Mouse (Mus musculus) stomach, embryonic 16.5 days (tissue): ENCODE measurements around the gene Atp6v1g2. TPM values are rescaled to one million over a fixed set of nuclear protein-coding genes. Genes with fewer than 3 reads are reported as not detected.

Source experiments
- ATAC-seq: fragments of 200-750 bp; cut with Nextera tagmentation; 2 replicates; pipeline ENCODE4 v1.8.0; 2017; ENCODE audit warnings: moderate number of reproducible peaks, moderate TSS enrichment; ENCODE audit not compliant: insufficient read depth, low FRiP score
- H3K27ac ChIP-seq: fragments of 300-500 bp; sonication (generic); 2 replicates; pipeline ENCODE4 v1.5.1; 2014; ENCODE audit warnings: low read length
- H3K27me3 ChIP-seq: fragments of 300-500 bp; sonication (generic); 2 replicates; pipeline ENCODE4 v1.6.1; 2014; ENCODE audit warnings: low read length, control low read depth, mixed read lengths; ENCODE audit not compliant: control insufficient read depth, insufficient read depth
- H3K36me3 ChIP-seq: fragments of 300-500 bp; sonication (generic); 2 replicates; pipeline ENCODE4 v1.6.1; 2014; ENCODE audit warnings: low read length; ENCODE audit not compliant: control insufficient read depth, insufficient read depth
- H3K4me1 ChIP-seq: fragments of 300-500 bp; sonication (generic); 2 replicates; pipeline ENCODE4 v1.6.1; 2014; ENCODE audit warnings: low read length, control low read depth, mixed read lengths; ENCODE audit not compliant: control insufficient read depth, insufficient read depth
- H3K4me2 ChIP-seq: fragments of 300-500 bp; sonication (generic); 2 replicates; pipeline ENCODE4 v1.6.1; 2014; ENCODE audit warnings: low read depth, low read length, mixed read lengths
- H3K4me3 ChIP-seq: fragments of 300-500 bp; sonication (generic); replicated peaks from 2 replicates; pipeline ENCODE4 v1.5.1; 2014; ENCODE audit warnings: mild to moderate bottlenecking, low read length
- H3K9ac ChIP-seq: fragments of 300-500 bp; sonication (generic); 2 replicates; pipeline ENCODE4 v1.6.1; 2014; ENCODE audit warnings: low read length
- H3K9me3 ChIP-seq: fragments of 300-500 bp; sonication (generic); replicated peaks from 2 replicates; pipeline ENCODE4 v1.6.1; 2016; ENCODE audit warnings: low read length, control low read depth; ENCODE audit not compliant: control insufficient read depth
- WGBS: fragments of 180-500 bp; shearing (Covaris S2); extraction: QIAGEN DNeasy Blood & Tissue Kit; methylation state at CpG from one replicate; pipeline ENCODE4 v1.1.7; 2014; 5-methylcytosine and 5-hydroxymethylcytosine counted together
- polyA plus RNA-seq: library from polyadenylated mRNA; unstranded; fragments of >200 nt; fragmentation: Nextera tagmentation; extraction: Ambion mirVana; gene quantifications from 2 replicates; pipeline ENCODE4 v1.2.1, GENCODE M21; 2015

Atp6v1g2 gene
- 6.0 and 6.8 TPM in 2 replicates for polyA plus RNA-seq

- H3K27ac ChIP-seq: peak within 1 kb of the TSS; percentile 98
- H3K4me3 ChIP-seq: peak within 1 kb of the TSS; percentile 65
- H3K36me3 ChIP-seq: peaks cover 8% of the 10 kb centered on the region; the same call in 1 of the 2 replicates
- 40% methylated on average over 18 of the region's 18 CpGs for WGBS
- H3K4me2 ChIP-seq: peak within 1 kb of the TSS; percentile 65
- peaks cover 33% of the 10 kb centered on the region for H3K4me1 ChIP-seq
- H3K27me3 ChIP-seq: no peaks in the 10 kb centered on the region
- no peaks in the 10 kb centered on the region for H3K9me3 ChIP-seq
- peak; percentile 11 for ATAC-seq
- H3K9ac ChIP-seq: peak within 1 kb of the TSS; percentile 91
Measured at GRCm38 (mm10) chr17:35233114-35233980, at the start of gene Atp6v1g2. Gene Atp6v1g2 (plus strand): TSS chr17:35233660.

- ATAC-seq: peak; percentile 68
- peak overlapping the region; percentile 74 for H3K27ac ChIP-seq
- peak overlapping the region; percentile 47 for H3K9ac ChIP-seq
- peaks cover 4% of the 10 kb centered on the region for H3K4me1 ChIP-seq
- no peaks in the 10 kb centered on the region for H3K27me3 ChIP-seq
- no peaks in the 10 kb centered on the region for H3K36me3 ChIP-seq
- WGBS: 4% methylated on average over 18 of the region's 18 CpGs
- no peaks in the 10 kb centered on the region for H3K9me3 ChIP-seq
- peak overlapping the region; percentile 50 for H3K4me2 ChIP-seq
- H3K4me3 ChIP-seq: peak overlapping the region; percentile 47
Measured at GRCm38 (mm10) chr17:35185639-35186611, 47.5 kb upstream of the Atp6v1g2 start.

- H3K4me2 ChIP-seq: peak overlapping the region; percentile 50
- no peaks in the 10 kb centered on the region for H3K36me3 ChIP-seq
- H3K4me1 ChIP-seq: peaks cover 4% of the 10 kb centered on the region
- ATAC-seq: peak; percentile 49; the same call in 1 of the 2 replicates
- no peaks in the 10 kb centered on the region for H3K27me3 ChIP-seq
- H3K4me3 ChIP-seq: peak overlapping the region; percentile 47
- H3K9me3 ChIP-seq: no peaks in the 10 kb centered on the region
- H3K9ac ChIP-seq: peak overlapping the region; percentile 56
- H3K27ac ChIP-seq: peak overlapping the region; percentile 74
- WGBS: 0% methylated on average over 4 of the region's 4 CpGs
Measured at GRCm38 (mm10) chr17:35186681-35187080, 46.8 kb upstream of the Atp6v1g2 start.

- H3K4me3 ChIP-seq: no peak overlapping the region
- H3K4me2 ChIP-seq: no peak overlapping the region
- H3K36me3 ChIP-seq: no peaks in the 10 kb centered on the region
- ATAC-seq: no peak
- no peaks in the 10 kb centered on the region for H3K9me3 ChIP-seq
- peaks cover 4% of the 10 kb centered on the region for H3K4me1 ChIP-seq
- no peaks in the 10 kb centered on the region for H3K27me3 ChIP-seq
- no peak overlapping the region for H3K27ac ChIP-seq
- no peak overlapping the region for H3K9ac ChIP-seq
- 62% methylated on average over 4 of the region's 4 CpGs for WGBS
Measured at GRCm38 (mm10) chr17:35187345-35187744, 46.1 kb upstream of the Atp6v1g2 start.

- no peaks in the 10 kb centered on the region for H3K27me3 ChIP-seq
- H3K9me3 ChIP-seq: no peaks in the 10 kb centered on the region
- no peak within 1 kb of the TSS for H3K4me3 ChIP-seq
- ATAC-seq: no peak
- H3K4me2 ChIP-seq: no peak within 1 kb of the TSS
- no peaks in the 10 kb centered on the region for H3K36me3 ChIP-seq
- WGBS: 59% methylated on average over 7 of the region's 7 CpGs
- H3K9ac ChIP-seq: no peak within 1 kb of the TSS
- H3K27ac ChIP-seq: peak within 1 kb of the TSS; percentile 12; the same call in 1 of the 2 replicates
- H3K4me1 ChIP-seq: peaks cover 4% of the 10 kb centered on the region
Measured at GRCm38 (mm10) chr17:35187959-35188610, 45.4 kb upstream of the Atp6v1g2 start, which contains the start of gene Lst1. Gene Lst1 (minus strand): TSS chr17:35188439.

- 77% methylated on average over 1 of the region's 1 CpGs for WGBS
- Histone ChIP-seq H3K4me1 (peaks cover 5% of the 10 kb centered on the region), H3K9me3 (no peaks in the 10 kb centered on the region), H3K27ac (peak overlapping the region; percentile 57), H3K27me3 (no peaks in the 10 kb centered on the region), H3K4me2 (no peak overlapping the region), H3K36me3 (no peaks in the 10 kb centered on the region), H3K4me3 (no peak overlapping the region), H3K9ac (no peak overlapping the region)
- no peak for ATAC-seq
Measured at GRCm38 (mm10) chr17:35189186-35189585, 44.3 kb upstream of the Atp6v1g2 start.

GRCm38 (mm10) chr17:35190096-35190495 lies 43.4 kb upstream of the Atp6v1g2 start:
- ATAC-seq: no peak
- Histone ChIP-seq H3K4me1 (peaks cover 8% of the 10 kb centered on the region), H3K27me3 (peaks cover 7% of the 10 kb centered on the region), H3K4me2 (no peak overlapping the region), H3K4me3 (no peak overlapping the region), H3K9ac (no peak overlapping the region), H3K9me3 (no peaks in the 10 kb centered on the region), H3K27ac (peak overlapping the region; percentile 57), H3K36me3 (no peaks in the 10 kb centered on the region)
- WGBS: 59% methylated on average over 4 of the region's 4 CpGs

GRCm38 (mm10) chr17:35191723-35192122 lies 41.7 kb upstream of the Atp6v1g2 start:
- Histone ChIP-seq H3K36me3 (no peaks in the 10 kb centered on the region), H3K4me1 (peaks cover 5% of the 10 kb centered on the region), H3K9ac (no peak overlapping the region), H3K4me2 (no peak overlapping the region), H3K9me3 (no peaks in the 10 kb centered on the region), H3K27me3 (peaks cover 12% of the 10 kb centered on the region), H3K4me3 (no peak overlapping the region), H3K27ac (no peak overlapping the region)
- no peak for ATAC-seq
- WGBS: 62% methylated on average over 2 of the region's 2 CpGs
